Mouse (Mus musculus): ENCODE measurements at regions not wholly inside any gene's neighbourhood (a gene's known extent, or its start where the extent isn't known, plus 50 kb on each side); places are given as distances from the start of the nearest gene placed in this dataset.

DNA sequence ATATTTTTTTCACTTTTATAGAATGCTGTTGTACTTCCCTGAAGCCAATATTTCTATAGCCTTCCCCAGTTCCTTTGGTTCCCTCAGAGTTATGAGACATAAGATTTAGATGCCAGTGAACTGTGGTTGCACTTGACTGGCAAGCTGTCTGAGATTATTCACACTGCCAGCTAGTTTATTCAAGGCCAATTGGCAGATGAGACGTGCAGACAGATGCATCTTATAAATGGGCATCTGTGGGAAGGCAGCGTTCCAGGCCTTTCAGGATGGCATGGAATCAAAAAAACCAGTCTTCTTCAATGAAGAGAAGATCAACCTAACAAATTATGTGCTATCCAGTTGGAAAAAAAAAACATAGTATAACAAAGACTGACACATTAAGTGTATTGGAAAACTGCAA, 1225.6 kb upstream of the 1700009N14Rik start:
- peak; percentile 49 for DNase-seq (ENCODE audit: low read depth, low spot score)

All from brain, adult 2 months (tissue).